In genomic region chr6:137192063-137192462, GRCm38 (mm10) we compare ENCODE assay signal across 8 mouse cellular contexts. TPM values are rescaled to one million over a fixed set of nuclear protein-coding genes. Genes with fewer than 3 reads are reported as not detected.
DNase-seq lines count a peak whose midpoint lies in the region; ATAC-seq and TF ChIP-seq lines count a peak whose summit lies in the region.

No protein-coding gene starts in this region.

- peak; percentile 59 for DNase-seq in CD4-positive, CD25-positive, alpha-beta regulatory T cell, adult 2 months (ENCODE audit: low read depth, low spot score)
- DNase-seq in layer of hippocampus, adult 2 months (ENCODE audit: low spot score in 2 of 2), result peak; percentile 42 to 57
- no peak for DNase-seq in layer of hippocampus, postnatal 36 days
- DNase-seq in Muller cell, postnatal 12 days (ENCODE audit: inconsistent ontology term), result peak; percentile 68
- DNase-seq in embryo, embryonic 11 days, result peak; percentile 59
- DNase-seq in lung, postnatal 36 days, result peak; percentile 60
- DNase-seq in spleen, postnatal 10 days (ENCODE audit: low spot score in 2 of 2), result no peak

- H3K27ac ChIP-seq in layer of hippocampus, adult 2 months, result no peak overlapping the region

- H3K4me3 ChIP-seq in layer of hippocampus, adult 2 months, result no peak overlapping the region

- TF ChIP-seq CTCF in layer of hippocampus, adult 2 months (conservative IDR thresholded peaks at IDR 0.05), result peak; percentile 93

- ATAC-seq in CD4-positive, CD25-positive, alpha-beta regulatory T cell, adult 4 months, result no peak

RNA-seq across cellular contexts. Expression of gene Rerg, which starts 21.8 kb away (rescaled TPM):
- not detected for polyA plus RNA-seq in CD4-positive, CD25-positive, alpha-beta regulatory T cell, adult 4 months (2017; shearing (Covaris generic))
- 10 to 100 TPM; 36.9 to 41.8 TPM for total RNA-seq in layer of hippocampus, adult 2 months (2021)
- total RNA-seq in layer of hippocampus, postnatal 36 days (2021), result 10 to 100 TPM; 37.5 to 41.0 TPM

Comparison
In these comparisons a context has a peak if more than half of its experiments do, and no peak if none do; other contexts are left out.
1. DNase-seq: peak in CD4-positive, CD25-positive, alpha-beta regulatory T cell, adult 2 months (single experiment), layer of hippocampus, adult 2 months (2 of 2), Muller cell, postnatal 12 days (single experiment), embryo, embryonic 11 days (single experiment) and lung, postnatal 36 days (single experiment); none in layer of hippocampus, postnatal 36 days (0 of 2) and spleen, postnatal 10 days (0 of 2).